Mouse (Mus musculus): ENCODE data around the gene Slc15a2.

The Slc15a2 gene

DNA sequence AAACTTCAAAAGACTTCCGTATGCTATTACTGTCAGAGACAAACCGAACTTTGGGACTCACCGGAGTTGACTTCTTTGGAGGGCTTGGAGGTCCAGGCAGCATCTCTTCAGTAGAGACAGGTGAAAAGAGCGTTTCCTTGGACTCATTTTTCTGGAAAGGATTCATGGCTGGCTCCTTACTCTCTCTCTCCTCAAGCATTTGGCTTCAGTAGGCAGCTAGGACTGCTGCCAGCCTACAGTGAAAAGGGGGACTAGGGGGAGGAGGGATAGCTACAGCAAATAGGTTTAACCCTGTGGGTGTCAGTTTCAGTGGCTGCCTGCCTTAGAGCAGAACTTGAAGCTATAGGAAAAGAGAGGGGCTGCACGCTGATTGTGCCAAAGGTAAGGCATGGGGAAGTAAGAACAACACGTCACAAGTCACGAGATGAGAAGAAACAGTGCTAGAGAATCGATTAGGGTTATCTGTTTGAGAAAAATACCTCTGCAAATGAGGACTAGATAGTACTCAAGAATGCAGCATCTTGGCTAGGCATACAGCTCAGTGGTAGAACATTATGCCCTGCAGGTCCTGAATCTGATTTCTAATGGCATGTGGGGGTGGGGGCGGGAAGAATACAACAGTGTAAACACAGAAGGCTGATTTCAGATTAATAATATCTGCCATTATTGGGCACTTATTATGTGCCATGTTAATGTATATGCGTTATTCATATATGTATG lies at the start of gene Slc15a2:
TSS of gene Slc15a2 (minus strand) at position 369 of the 720 bp plus-strand sequence.
- DNase-seq (ENCODE audit: low spot score in 2 of 2), result peak in 1 of 2 experiments; percentile 18

GRCm38 (mm10) chr16:36828820-36829219 lies 44.1 kb upstream of the Slc15a2 start:
- DNase-seq (ENCODE audit: low spot score in 2 of 2), result no peak

- peak; percentile 70 to 73 for DNase-seq (ENCODE audit: low spot score in 2 of 2)
Observed at GRCm38 (mm10) chr16:36828054-36828786, 43.5 kb upstream of the Slc15a2 start, which contains the start of gene Iqcb1. Iqcb1 (plus strand) TSS chr16:36828385.

DNA sequence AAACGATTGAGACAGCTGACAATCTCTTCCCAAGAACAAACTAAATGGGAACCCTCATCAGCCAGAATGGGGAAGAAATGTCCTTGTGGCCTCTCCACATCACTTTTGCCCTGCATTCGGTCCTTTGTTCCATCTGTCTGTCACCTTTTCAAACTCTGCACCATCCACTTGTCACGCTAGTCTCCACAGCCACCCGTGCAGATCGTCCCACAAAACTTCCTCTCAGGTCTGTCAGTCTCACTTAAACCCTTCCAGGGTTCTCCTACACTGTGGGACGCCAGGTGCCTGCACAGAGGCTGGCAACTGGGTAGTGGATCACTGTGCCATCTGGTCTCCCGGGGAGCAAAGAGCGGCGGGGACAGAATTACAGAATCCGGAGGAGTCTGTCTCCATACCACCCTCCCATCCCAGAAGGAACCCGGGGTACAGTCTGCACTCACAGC lies 42.9 kb upstream of the Slc15a2 start:
- no peak for DNase-seq (ENCODE audit: low spot score in 2 of 2)

- no peak for DNase-seq (ENCODE audit: low spot score in 2 of 2)
Observed at GRCm38 (mm10) chr16:36821474-36821873, 36.7 kb upstream of the Slc15a2 start.

- DNase-seq (ENCODE audit: low spot score in 2 of 2), result no peak
Observed at GRCm38 (mm10) chr16:36820747-36821146, 36.0 kb upstream of the Slc15a2 start.

- DNase-seq (ENCODE audit: low spot score in 2 of 2), result no peak
Observed at GRCm38 (mm10) chr16:36820016-36820415, 35.3 kb upstream of the Slc15a2 start.

DNA sequence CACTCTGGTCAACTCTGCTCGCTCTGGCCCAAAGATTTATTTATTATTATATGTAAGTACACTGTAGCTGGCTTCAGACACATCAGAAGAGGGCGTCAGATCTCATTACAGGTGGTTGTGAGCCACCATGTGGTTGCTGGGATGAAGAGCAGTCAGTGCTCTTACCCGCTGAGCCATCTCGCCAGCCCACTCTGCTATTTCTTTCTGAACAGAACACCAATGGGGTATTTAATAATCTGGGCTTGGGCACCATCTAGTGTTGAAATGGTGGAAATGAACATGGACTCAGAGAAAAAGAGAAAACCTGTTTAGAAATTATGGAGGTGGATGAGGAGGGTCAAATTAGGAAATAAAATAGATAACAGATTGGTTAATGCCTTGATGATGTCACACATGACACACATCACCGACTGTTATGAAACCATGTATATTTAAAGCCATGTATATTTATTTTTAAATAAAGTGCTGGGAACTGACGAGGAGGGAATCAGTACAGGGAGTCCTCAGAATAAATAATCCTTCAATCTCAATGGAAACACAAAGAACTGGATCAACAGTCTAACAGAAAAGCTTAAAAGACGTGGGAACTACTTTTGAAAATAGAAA lies 32.7 kb upstream of the Slc15a2 start:
- DNase-seq (ENCODE audit: low spot score in 2 of 2), result peak; percentile 67 to 78

GRCm38 (mm10) chr16:36816916-36817315 lies 32.2 kb upstream of the Slc15a2 start:
- DNase-seq (ENCODE audit: low spot score in 2 of 2), result no peak

- DNase-seq (ENCODE audit: low spot score in 2 of 2), result no peak
Observed at GRCm38 (mm10) chr16:36813680-36814079, 28.9 kb upstream of the Slc15a2 start.

GRCm38 (mm10) chr16:36808616-36809015 lies 23.9 kb upstream of the Slc15a2 start:
- no peak for DNase-seq (ENCODE audit: low spot score in 2 of 2)

GRCm38 (mm10) chr16:36802361-36802760 lies 17.6 kb upstream of the Slc15a2 start:
- DNase-seq (ENCODE audit: low spot score in 2 of 2), result no peak

- DNase-seq (ENCODE audit: low spot score in 2 of 2), result no peak
Observed at GRCm38 (mm10) chr16:36798334-36798733, 13.6 kb upstream of the Slc15a2 start.

- DNase-seq (ENCODE audit: low spot score in 2 of 2), result no peak
Observed at GRCm38 (mm10) chr16:36794976-36795375, 10.2 kb upstream of the Slc15a2 start.

DNA sequence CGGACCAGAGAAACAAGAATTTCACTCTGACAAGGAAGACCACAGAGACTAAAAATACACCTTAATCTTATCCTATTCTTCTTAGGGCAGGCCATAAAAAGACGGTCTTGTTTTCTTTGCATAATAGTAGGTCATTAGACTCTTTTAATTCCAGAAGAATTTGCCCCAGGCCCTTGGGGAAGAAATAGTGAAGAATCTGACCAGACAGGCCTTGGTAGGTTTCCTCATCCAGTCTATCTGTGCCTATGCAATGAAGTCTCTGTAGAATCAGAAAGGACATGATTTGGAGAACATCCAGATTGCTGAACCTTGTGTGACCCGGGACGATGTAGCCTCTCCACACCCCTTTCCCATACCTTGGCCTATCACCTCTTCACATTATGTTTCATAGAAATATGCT lies 5.4 kb upstream of the Slc15a2 start:
- no peak for DNase-seq (ENCODE audit: low spot score in 2 of 2)

GRCm38 (mm10) chr16:36786466-36786865 lies 1.7 kb upstream of the Slc15a2 start:
- DNase-seq (ENCODE audit: low spot score in 2 of 2), result no peak

DNA sequence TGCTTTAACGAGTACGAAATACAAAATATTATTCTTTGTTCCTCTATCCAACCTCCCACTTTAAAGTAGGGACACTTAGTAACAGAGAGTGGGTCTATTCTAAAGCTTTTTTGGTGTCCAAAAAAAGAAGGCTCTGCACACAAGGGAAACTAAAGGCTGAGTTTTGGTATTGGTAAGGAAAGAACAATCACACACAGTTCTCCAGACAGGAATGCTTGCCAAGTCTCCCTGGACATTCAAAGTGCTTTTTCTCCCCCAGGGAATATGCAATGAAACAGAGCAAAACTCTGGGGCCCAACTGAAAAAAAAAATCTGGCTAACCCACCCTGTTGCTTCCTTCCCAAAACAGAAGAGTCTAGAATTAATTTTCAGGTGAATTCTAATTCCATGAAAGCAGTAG lies 616 bp downstream of the Slc15a2 start:
- no peak for DNase-seq (ENCODE audit: low spot score in 2 of 2)

DNA sequence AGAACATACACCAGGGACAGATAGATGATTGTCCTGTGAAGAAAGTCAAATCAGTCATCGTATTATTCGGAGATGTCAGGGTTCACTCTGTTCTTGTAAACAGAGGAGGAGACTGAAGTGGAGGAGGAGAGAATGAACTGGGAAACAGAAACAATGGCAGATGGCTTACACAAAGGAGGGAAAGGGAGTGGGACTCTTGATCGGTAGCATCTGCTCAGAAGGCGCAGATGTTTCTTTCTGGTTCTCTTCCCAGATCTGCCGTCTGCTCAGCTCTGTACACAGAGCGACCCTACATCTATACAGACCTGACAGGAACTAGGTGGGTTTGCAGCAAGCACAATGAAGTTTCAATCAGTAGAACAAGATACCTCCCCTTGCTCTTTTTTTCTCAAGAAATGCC lies 9.1 kb downstream of the Slc15a2 start:
- no peak for DNase-seq (ENCODE audit: low spot score in 2 of 2)

DNA sequence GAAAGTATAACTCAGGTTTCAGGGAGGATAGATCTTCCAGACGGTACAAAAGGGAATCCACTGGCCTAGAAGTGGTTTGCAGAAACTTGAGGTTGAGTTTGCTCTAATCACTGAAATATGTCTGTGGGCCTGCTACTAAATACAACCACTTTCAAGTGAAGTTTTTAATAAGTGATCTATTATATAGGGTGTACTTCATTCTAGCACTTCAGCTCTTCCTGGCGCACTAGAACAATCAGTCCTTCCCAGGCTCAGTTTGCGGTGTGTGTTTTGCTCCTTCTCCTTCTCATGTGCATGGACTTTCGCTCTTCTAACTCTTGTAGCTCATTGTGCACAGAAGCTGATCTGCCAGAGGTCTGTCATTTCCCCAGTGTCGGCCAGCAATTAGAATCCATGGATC lies 11.8 kb downstream of the Slc15a2 start:
- no peak for DNase-seq (ENCODE audit: low spot score in 2 of 2)

DNA sequence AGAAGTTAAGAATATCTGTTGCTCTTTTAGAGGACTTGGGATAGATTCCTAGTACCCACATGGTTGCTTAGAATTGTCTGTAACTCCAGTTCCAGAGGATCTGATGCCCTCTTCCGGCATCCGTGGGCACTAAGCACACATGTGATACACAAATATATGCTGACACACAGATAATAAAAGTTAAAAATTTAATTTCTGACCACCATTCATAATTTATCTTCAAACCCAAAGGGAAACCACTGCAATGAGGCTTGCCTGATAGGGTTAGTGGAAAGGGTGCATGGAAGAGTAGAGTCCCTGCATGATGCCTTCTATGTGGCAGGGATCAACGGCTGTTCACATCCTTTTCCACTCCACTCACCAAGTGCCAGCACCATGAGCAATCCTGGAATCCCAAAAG lies 13.1 kb downstream of the Slc15a2 start:
- DNase-seq (ENCODE audit: low spot score in 2 of 2), result no peak

GRCm38 (mm10) chr16:36771244-36771643 lies 13.5 kb downstream of the Slc15a2 start:
- no peak for DNase-seq (ENCODE audit: low spot score in 2 of 2)

- peak in 1 of 2 experiments; percentile 14 for DNase-seq (ENCODE audit: low spot score in 2 of 2)
Observed at GRCm38 (mm10) chr16:36770830-36771229, 13.9 kb downstream of the Slc15a2 start.
